ENCODE assay signal across 8 mouse cellular contexts in the genomic region with DNA sequence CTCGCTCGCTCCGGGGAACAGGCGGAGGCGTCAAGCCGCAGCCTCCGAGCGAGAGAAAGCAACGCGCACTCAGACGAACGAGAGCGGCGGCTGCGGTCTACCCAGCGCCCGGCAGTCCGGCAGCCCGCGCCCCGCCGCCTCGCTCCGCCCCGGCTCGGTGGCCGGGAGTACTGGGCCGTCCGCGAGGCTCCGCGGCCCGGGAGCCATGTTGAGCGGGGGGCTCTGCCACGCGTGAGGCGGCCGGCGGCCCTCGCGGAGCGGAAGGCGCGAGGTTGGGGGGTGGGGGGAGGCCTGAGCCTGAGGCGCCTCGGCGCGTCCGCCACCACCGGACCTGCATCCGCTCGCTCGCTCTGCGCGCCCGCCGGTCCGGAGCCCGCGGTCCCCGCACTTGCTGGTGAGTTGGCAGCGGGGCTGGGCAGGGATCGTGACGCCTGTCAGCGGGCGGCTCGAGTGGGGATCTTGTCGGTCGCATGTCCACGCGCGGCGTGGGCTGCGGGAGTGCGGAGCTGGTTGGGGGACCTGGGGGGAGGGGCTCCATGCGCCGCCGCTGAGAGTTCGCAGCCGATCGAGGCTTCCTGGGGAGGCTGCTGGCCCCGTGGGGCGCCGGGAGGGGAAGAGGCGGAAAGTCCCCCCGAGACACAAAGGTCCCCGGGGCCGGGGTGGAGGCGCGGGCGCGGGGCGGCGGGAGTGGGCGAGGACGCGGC. TPM values are rescaled to one million over a fixed set of nuclear protein-coding genes. Genes with fewer than 3 reads are reported as not detected.
DNase-seq lines count a peak whose midpoint lies in the region; ATAC-seq and TF ChIP-seq lines count a peak whose summit lies in the region.

A gene (plus strand): TSS at position 69 of the 704 bp plus-strand sequence.

- peak within 1 kb of the TSS; percentile 70 for H3K4me2 ChIP-seq in forebrain, embryonic 11.5 days (ENCODE audit: low read depth, low read length, severe bottlenecking)
- peak within 1 kb of the TSS; percentile 76 for H3K4me2 ChIP-seq in heart, embryonic 15.5 days
- peak within 1 kb of the TSS; percentile 70 for H3K4me2 ChIP-seq in liver, embryonic 15.5 days
- H3K4me2 ChIP-seq in neural tube, embryonic 11.5 days (ENCODE audit: low read depth), result peak within 1 kb of the TSS; percentile 56

- ATAC-seq in forebrain, embryonic 11.5 days (replicated peaks; ENCODE audit: low FRiP score), result peak; percentile 81
- ATAC-seq in heart, embryonic 15.5 days (replicated peaks; ENCODE audit: insufficient number of reproducible peaks, insufficient read depth, low FRiP score, low read depth), result peak; percentile 84
- peak; percentile 79 for ATAC-seq in liver, embryonic 15.5 days (ENCODE audit: insufficient read depth)
- ATAC-seq in neural tube, embryonic 11.5 days (ENCODE audit: insufficient read depth, low FRiP score, low TSS enrichment), result peak; percentile 68

- no peaks in the 10 kb centered on the region for H3K9me3 ChIP-seq in forebrain, embryonic 11.5 days (ENCODE audit: control insufficient read depth, low read length)
- H3K9me3 ChIP-seq in heart, embryonic 15.5 days (replicated peaks), result no peaks in the 10 kb centered on the region
- H3K9me3 ChIP-seq in liver, embryonic 15.5 days (replicated peaks), result no peaks in the 10 kb centered on the region
- no peaks in the 10 kb centered on the region for H3K9me3 ChIP-seq in neural tube, embryonic 11.5 days (ENCODE audit: control insufficient read depth, low read length)

- no peak for TF ChIP-seq CTCF in testis, adult 2 months (IDR thresholded peaks at IDR 0.05; ENCODE audit: control insufficient read depth, insufficient read depth, insufficient replicate concordance, low read depth, low read length)

- peak; percentile 36 for DNase-seq in 3T3-L1 (ENCODE audit: low read depth, low spot score)
- DNase-seq in brain, adult 2 months (ENCODE audit: low read depth, low spot score), result peak; percentile 68
- DNase-seq in forebrain, embryonic 11.5 days (ENCODE audit: low spot score), result peak; percentile 84
- peak; percentile 81 for DNase-seq in kidney, postnatal 14 days
- no peak for DNase-seq in neural tube, embryonic 11.5 days (ENCODE audit: low spot score)

- no peaks in the 10 kb centered on the region for H3K36me3 ChIP-seq in forebrain, embryonic 11.5 days (ENCODE audit: control insufficient read depth, insufficient read depth, low read length)
- H3K36me3 ChIP-seq in heart, embryonic 15.5 days, result no peaks in the 10 kb centered on the region
- no peaks in the 10 kb centered on the region for H3K36me3 ChIP-seq in liver, embryonic 15.5 days (replicated peaks)
- no peaks in the 10 kb centered on the region for H3K36me3 ChIP-seq in neural tube, embryonic 11.5 days (ENCODE audit: control insufficient read depth, insufficient read depth, low read length)
- H3K36me3 ChIP-seq in testis, adult 2 months (ENCODE audit: control insufficient read depth, insufficient read depth, low read length), result no peaks in the 10 kb centered on the region

- H3K4me1 ChIP-seq in forebrain, embryonic 11.5 days (replicated peaks; ENCODE audit: control insufficient read depth, insufficient read depth, low read length), result peaks cover 3% of the 10 kb centered on the region
- H3K4me1 ChIP-seq in heart, embryonic 15.5 days (replicated peaks), result peaks cover 27% of the 10 kb centered on the region
- H3K4me1 ChIP-seq in liver, embryonic 15.5 days (replicated peaks), result peaks cover 50% of the 10 kb centered on the region
- H3K4me1 ChIP-seq in neural tube, embryonic 11.5 days (ENCODE audit: control insufficient read depth, insufficient read depth, low read length), result peaks cover 14% of the 10 kb centered on the region
- H3K4me1 ChIP-seq in testis, adult 2 months (ENCODE audit: control insufficient read depth, insufficient read depth, low read length), result peaks cover 4% of the 10 kb centered on the region

- WGBS in forebrain, embryonic 11.5 days, result under 1% methylated on average over 77 of the region's 97 CpGs
- under 1% methylated on average over 92 of the region's 97 CpGs for WGBS in heart, embryonic 15.5 days
- under 1% methylated on average over 95 of the region's 97 CpGs for WGBS in liver, embryonic 15.5 days (ENCODE audit: insufficient replicate concordance)
- WGBS in neural tube, embryonic 11.5 days, result 0% methylated on average over 71 of the region's 97 CpGs

- 0 out of 2 replicates have a peak, but pooled peaks have one; percentile 25 for TF ChIP-seq POLR2A in testis, adult 2 months (IDR thresholded peaks at IDR 0.05; ENCODE audit: control insufficient read depth, low read depth, low read length)

- H3K4me3 ChIP-seq in forebrain, embryonic 11.5 days (ENCODE audit: low read depth, low read length), result peak within 1 kb of the TSS; percentile 95
- peak within 1 kb of the TSS; percentile 91 for H3K4me3 ChIP-seq in heart, embryonic 15.5 days
- H3K4me3 ChIP-seq in liver, embryonic 15.5 days (replicated peaks), result peak within 1 kb of the TSS; percentile 100
- peak within 1 kb of the TSS; percentile 78 for H3K4me3 ChIP-seq in neural tube, embryonic 11.5 days (ENCODE audit: low read depth, low read length)
- H3K4me3 ChIP-seq in testis, adult 2 months (ENCODE audit: control insufficient read depth, low read depth, low read length), result peak within 1 kb of the TSS; percentile 97

- peak within 1 kb of the TSS; percentile 99 for H3K27ac ChIP-seq in forebrain, embryonic 11.5 days (ENCODE audit: low read depth, low read length)
- H3K27ac ChIP-seq in heart, embryonic 15.5 days, result peak within 1 kb of the TSS; percentile 99
- peak within 1 kb of the TSS; percentile 96 for H3K27ac ChIP-seq in liver, embryonic 15.5 days (replicated peaks)
- H3K27ac ChIP-seq in neural tube, embryonic 11.5 days (ENCODE audit: low read depth, low read length), result peak within 1 kb of the TSS; percentile 100
- H3K27ac ChIP-seq in testis, adult 2 months (ENCODE audit: control insufficient read depth, insufficient read depth, low read depth, low read length), result peak within 1 kb of the TSS; percentile 92

- H3K9ac ChIP-seq in forebrain, embryonic 11.5 days (ENCODE audit: low read length), result peak within 1 kb of the TSS; percentile 97
- H3K9ac ChIP-seq in heart, embryonic 15.5 days, result peak within 1 kb of the TSS; percentile 97
- peak within 1 kb of the TSS; percentile 98 for H3K9ac ChIP-seq in liver, embryonic 15.5 days
- H3K9ac ChIP-seq in neural tube, embryonic 11.5 days (ENCODE audit: low read length), result peak within 1 kb of the TSS; percentile 98

- H3K27me3 ChIP-seq in forebrain, embryonic 11.5 days (ENCODE audit: control insufficient read depth, insufficient read depth, low read length), result no peaks in the 10 kb centered on the region
- no peaks in the 10 kb centered on the region for H3K27me3 ChIP-seq in heart, embryonic 15.5 days
- no peaks in the 10 kb centered on the region for H3K27me3 ChIP-seq in liver, embryonic 15.5 days
- no peaks in the 10 kb centered on the region for H3K27me3 ChIP-seq in neural tube, embryonic 11.5 days (ENCODE audit: control insufficient read depth, insufficient read depth, low read length)
- H3K27me3 ChIP-seq in testis, adult 2 months (ENCODE audit: control insufficient read depth, insufficient read depth, low read length), result no peaks in the 10 kb centered on the region

RNA-seq across cellular contexts. Expression of the gene that starts here (rescaled TPM):
- 34.4 and 37.4 TPM in 2 replicates for polyA plus RNA-seq in forebrain, embryonic 11.5 days (2014; fragmentation: Nextera tagmentation; extraction: Ambion mirVana)
- polyA plus RNA-seq in heart, embryonic 15.5 days (2015; fragmentation: Nextera tagmentation; extraction: Ambion mirVana), result 16.7 and 17.3 TPM in 2 replicates
- polyA plus RNA-seq in liver, embryonic 15.5 days (2015; fragmentation: Nextera tagmentation; extraction: Ambion mirVana), result 10.1 and 11.0 TPM in 2 replicates
- 37.3 and 39.7 TPM in 2 replicates for polyA plus RNA-seq in neural tube, embryonic 11.5 days (2014; fragmentation: Nextera tagmentation; extraction: Ambion mirVana)
- polyA plus RNA-seq in testis, adult 2 months (2012; rRNA removed), result 27.6 and 32.4 TPM in 2 replicates
